8 mouse cellular contexts compared by ENCODE assay signal in genomic region chr2:152727795-152728510, GRCm38 (mm10). TPM values are rescaled to one million over a fixed set of nuclear protein-coding genes. Genes with fewer than 3 reads are reported as not detected.
A peak's percentile ranks its signal among the peaks of the same experiment; 100 is the strongest.
DNase-seq lines count a peak whose midpoint lies in the region; ATAC-seq and TF ChIP-seq lines count a peak whose summit lies in the region.

No protein-coding gene starts in this region.

- H3K9me3 ChIP-seq in midbrain, embryonic 14.5 days (ENCODE audit: control insufficient read depth, low read length) = no peaks in the 10 kb centered on the region
- H3K9me3 ChIP-seq in midbrain, embryonic 11.5 days (ENCODE audit: control insufficient read depth, low read length) = no peaks in the 10 kb centered on the region
- no peaks in the 10 kb centered on the region for H3K9me3 ChIP-seq in heart, postnatal 0 days (replicated peaks; ENCODE audit: control insufficient read depth, low read length)
- no peaks in the 10 kb centered on the region for H3K9me3 ChIP-seq in neural tube, embryonic 13.5 days

- H3K27me3 ChIP-seq in midbrain, embryonic 14.5 days (ENCODE audit: control insufficient read depth, insufficient read depth, low read length) = no peaks in the 10 kb centered on the region
- H3K27me3 ChIP-seq in midbrain, embryonic 11.5 days (ENCODE audit: control insufficient read depth, insufficient read depth, low read length) = no peaks in the 10 kb centered on the region
- H3K27me3 ChIP-seq in heart, postnatal 0 days (ENCODE audit: control insufficient read depth, insufficient read depth, low read length) = no peaks in the 10 kb centered on the region
- no peaks in the 10 kb centered on the region for H3K27me3 ChIP-seq in neural tube, embryonic 13.5 days

- no peak overlapping the region for H3K4me2 ChIP-seq in midbrain, embryonic 14.5 days (ENCODE audit: low read length)
- H3K4me2 ChIP-seq in midbrain, embryonic 11.5 days = no peak overlapping the region
- H3K4me2 ChIP-seq in heart, postnatal 0 days (ENCODE audit: low read depth, low read length) = no peak overlapping the region
- H3K4me2 ChIP-seq in neural tube, embryonic 13.5 days = no peak overlapping the region

- peaks cover 8% of the 10 kb centered on the region for H3K4me1 ChIP-seq in midbrain, embryonic 14.5 days (ENCODE audit: control insufficient read depth, insufficient read depth, low read length)
- peaks cover 23% of the 10 kb centered on the region for H3K4me1 ChIP-seq in midbrain, embryonic 11.5 days (ENCODE audit: control insufficient read depth, insufficient read depth, low read length)
- H3K4me1 ChIP-seq in heart, postnatal 0 days (ENCODE audit: control insufficient read depth, insufficient read depth) = peaks cover 22% of the 10 kb centered on the region
- H3K4me1 ChIP-seq in neural tube, embryonic 13.5 days (replicated peaks) = peaks cover 41% of the 10 kb centered on the region

- H3K27ac ChIP-seq in midbrain, embryonic 14.5 days (replicated peaks; ENCODE audit: low read depth, low read length) = 0 out of 2 replicates have a peak overlapping the region, but pooled peaks have one; percentile 2
- H3K27ac ChIP-seq in midbrain, embryonic 11.5 days (ENCODE audit: low read depth, low read length) = no peak overlapping the region; the same call in 1 of the 2 replicates
- peak overlapping the region; percentile 77 for H3K27ac ChIP-seq in heart, postnatal 0 days (ENCODE audit: low read depth)
- H3K27ac ChIP-seq in neural tube, embryonic 13.5 days (replicated peaks) = peak overlapping the region; percentile 49

- H3K4me3 ChIP-seq in midbrain, embryonic 14.5 days (replicated peaks; ENCODE audit: low read depth, low read length) = no peak overlapping the region
- no peak overlapping the region for H3K4me3 ChIP-seq in midbrain, embryonic 11.5 days (ENCODE audit: low read depth, low read length)
- H3K4me3 ChIP-seq in heart, postnatal 0 days (ENCODE audit: low read depth, low read length) = no peak overlapping the region
- no peak overlapping the region for H3K4me3 ChIP-seq in neural tube, embryonic 13.5 days

- 83% methylated on average over 14 of the region's 14 CpGs for WGBS in midbrain, embryonic 14.5 days
- WGBS in midbrain, embryonic 11.5 days = 87% methylated on average over 14 of the region's 14 CpGs
- 81% methylated on average over 14 of the region's 14 CpGs for WGBS in heart, postnatal 0 days
- 86% methylated on average over 14 of the region's 14 CpGs for WGBS in neural tube, embryonic 13.5 days

- TF ChIP-seq EP300 in heart, postnatal 0 days (IDR thresholded peaks at IDR 0.05; ENCODE audit: low read depth) = peak; percentile 85

- no peak for DNase-seq in midbrain, embryonic 14.5 days
- DNase-seq in midbrain, embryonic 11.5 days (ENCODE audit: low spot score, missing footprints) = no peak
- no peak for DNase-seq in heart, postnatal 0 days (ENCODE audit: low spot score)
- peak; percentile 37 to 57 for DNase-seq in kidney, postnatal 4 days
- DNase-seq in layer of hippocampus, adult 8-10 months (ENCODE audit: low spot score in 2 of 2) = no peak
- DNase-seq in cerebellum, adult 8-10 months = no peak
- DNase-seq in layer of hippocampus, postnatal 25 days (ENCODE audit: extremely low spot score in 1 of 2, low spot score in 1 of 2) = no peak

- ATAC-seq in midbrain, embryonic 14.5 days (ENCODE audit: low FRiP score, low TSS enrichment) = no peak
- no peak for ATAC-seq in midbrain, embryonic 11.5 days (ENCODE audit: low FRiP score)
- peak; percentile 59 for ATAC-seq in heart, postnatal 0 days (ENCODE audit: insufficient read depth, low read depth)
- ATAC-seq in neural tube, embryonic 13.5 days (ENCODE audit: low read depth) = no peak

- H3K36me3 ChIP-seq in midbrain, embryonic 14.5 days (ENCODE audit: control insufficient read depth, insufficient read depth, low read length) = no peaks in the 10 kb centered on the region
- no peaks in the 10 kb centered on the region for H3K36me3 ChIP-seq in midbrain, embryonic 11.5 days (ENCODE audit: control insufficient read depth, insufficient read depth, low read length)
- no peaks in the 10 kb centered on the region for H3K36me3 ChIP-seq in heart, postnatal 0 days (replicated peaks; ENCODE audit: control insufficient read depth, insufficient read depth, low read length)
- no peaks in the 10 kb centered on the region for H3K36me3 ChIP-seq in neural tube, embryonic 13.5 days

- no peak for TF ChIP-seq CTCF in heart, postnatal 0 days (IDR thresholded peaks at IDR 0.05; ENCODE audit: low read depth)

- no peak overlapping the region for H3K9ac ChIP-seq in midbrain, embryonic 14.5 days (replicated peaks; ENCODE audit: low read length)
- H3K9ac ChIP-seq in midbrain, embryonic 11.5 days (ENCODE audit: low read length) = no peak overlapping the region
- no peak overlapping the region for H3K9ac ChIP-seq in heart, postnatal 0 days (replicated peaks; ENCODE audit: low read depth, low read length)
- 0 out of 2 replicates have a peak overlapping the region, but pooled peaks have one; percentile 22 for H3K9ac ChIP-seq in neural tube, embryonic 13.5 days

RNA-seq across cellular contexts. Expression of gene Id1, which starts 8.1 kb away (rescaled TPM):
- 33.5 and 38.8 TPM in 2 replicates for polyA plus RNA-seq in midbrain, embryonic 14.5 days (2014; fragmentation: Nextera tagmentation; extraction: Ambion mirVana)
- 66.0 and 70.7 TPM in 2 replicates for polyA plus RNA-seq in midbrain, embryonic 11.5 days (2014; fragmentation: Nextera tagmentation; extraction: Ambion mirVana)
- total RNA-seq in heart, postnatal 0 days (2014; rRNA removed; ENCODE audit: low replicate concordance) = 146 and 188 TPM in 2 replicates
- polyA plus RNA-seq in heart, postnatal 0 days (2015; fragmentation: Nextera tagmentation; extraction: Ambion mirVana) = 46.7 and 59.3 TPM in 2 replicates
- polyA plus RNA-seq in neural tube, embryonic 13.5 days (2015; fragmentation: Nextera tagmentation; extraction: Ambion mirVana) = 63.6 and 68.2 TPM in 2 replicates
- 10 to 100 TPM; 18.1 to 24.9 (median 22.5) TPM for total RNA-seq in layer of hippocampus, adult 8-10 months (2022)
- total RNA-seq in layer of hippocampus, postnatal 25 days (2021) = 10 to 100 TPM; 19.6 to 22.4 TPM

RNA-seq across cellular contexts. Expression of gene Cox4i2, which starts 26.0 kb away (rescaled TPM):
- polyA plus RNA-seq in midbrain, embryonic 14.5 days (2014; fragmentation: Nextera tagmentation; extraction: Ambion mirVana) = 5.4 and 5.6 TPM in 2 replicates
- polyA plus RNA-seq in midbrain, embryonic 11.5 days (2014; fragmentation: Nextera tagmentation; extraction: Ambion mirVana) = 2.8 and 3.7 TPM in 2 replicates
- total RNA-seq in heart, postnatal 0 days (2014; rRNA removed; ENCODE audit: low replicate concordance) = 13.4 and 29.9 TPM in 2 replicates
- polyA plus RNA-seq in heart, postnatal 0 days (2015; fragmentation: Nextera tagmentation; extraction: Ambion mirVana) = 17.0 and 21.4 TPM in 2 replicates
- polyA plus RNA-seq in neural tube, embryonic 13.5 days (2015; fragmentation: Nextera tagmentation; extraction: Ambion mirVana) = 4.5 and 4.7 TPM in 2 replicates
- total RNA-seq in layer of hippocampus, adult 8-10 months (2022) = 1 to 10 TPM in 3 of 4 experiments, under 1 TPM in 1; 0.92 to 2.4 (median 2.2) TPM
- total RNA-seq in layer of hippocampus, postnatal 25 days (2021) = 1 to 10 TPM; 2.0 to 2.7 TPM

RNA-seq across cellular contexts. Expression of gene Mcts2, which starts 41.1 kb away (rescaled TPM):
- polyA plus RNA-seq in midbrain, embryonic 14.5 days (2014; fragmentation: Nextera tagmentation; extraction: Ambion mirVana) = 39.9 and 41.4 TPM in 2 replicates
- 43.4 and 48.6 TPM in 2 replicates for polyA plus RNA-seq in midbrain, embryonic 11.5 days (2014; fragmentation: Nextera tagmentation; extraction: Ambion mirVana)
- total RNA-seq in heart, postnatal 0 days (2014; rRNA removed; ENCODE audit: low replicate concordance) = 6.5 and 11.7 TPM in 2 replicates
- polyA plus RNA-seq in heart, postnatal 0 days (2015; fragmentation: Nextera tagmentation; extraction: Ambion mirVana) = 30.9 and 31.6 TPM in 2 replicates
- polyA plus RNA-seq in neural tube, embryonic 13.5 days (2015; fragmentation: Nextera tagmentation; extraction: Ambion mirVana) = 45.5 TPM in 2 replicates
- 10 to 100 TPM; 17.7 to 21.8 (median 19.0) TPM for total RNA-seq in layer of hippocampus, adult 8-10 months (2022)
- total RNA-seq in layer of hippocampus, postnatal 25 days (2021) = 10 to 100 TPM; 21.2 to 22.8 TPM

RNA-seq across cellular contexts. Expression of gene H13, which starts 58.7 kb away (rescaled TPM):
- polyA plus RNA-seq in midbrain, embryonic 14.5 days (2014; fragmentation: Nextera tagmentation; extraction: Ambion mirVana) = 177 and 184 TPM in 2 replicates
- polyA plus RNA-seq in midbrain, embryonic 11.5 days (2014; fragmentation: Nextera tagmentation; extraction: Ambion mirVana) = 117 and 119 TPM in 2 replicates
- total RNA-seq in heart, postnatal 0 days (2014; rRNA removed; ENCODE audit: low replicate concordance) = 68.6 and 72.9 TPM in 2 replicates
- 53.4 and 55.0 TPM in 2 replicates for polyA plus RNA-seq in heart, postnatal 0 days (2015; fragmentation: Nextera tagmentation; extraction: Ambion mirVana)
- 149 and 155 TPM in 2 replicates for polyA plus RNA-seq in neural tube, embryonic 13.5 days (2015; fragmentation: Nextera tagmentation; extraction: Ambion mirVana)
- total RNA-seq in layer of hippocampus, adult 8-10 months (2022) = 10 to 100 TPM; 69.8 to 81.5 (median 78.5) TPM
- total RNA-seq in layer of hippocampus, postnatal 25 days (2021) = 10 to 100 TPM; 78.4 to 81.8 TPM

Comparison
In these comparisons a context has a peak if more than half of its experiments do, and no peak if none do; other contexts are left out.
1. DNase-seq: peak in kidney, postnatal 4 days (2 of 2); none in midbrain, embryonic 14.5 days (single experiment), midbrain, embryonic 11.5 days (single experiment), heart, postnatal 0 days (single experiment), layer of hippocampus, adult 8-10 months (0 of 2), cerebellum, adult 8-10 months (single experiment) and layer of hippocampus, postnatal 25 days (0 of 2).